ENCODE assay signal across 8 mouse cellular contexts in the genomic region with DNA sequence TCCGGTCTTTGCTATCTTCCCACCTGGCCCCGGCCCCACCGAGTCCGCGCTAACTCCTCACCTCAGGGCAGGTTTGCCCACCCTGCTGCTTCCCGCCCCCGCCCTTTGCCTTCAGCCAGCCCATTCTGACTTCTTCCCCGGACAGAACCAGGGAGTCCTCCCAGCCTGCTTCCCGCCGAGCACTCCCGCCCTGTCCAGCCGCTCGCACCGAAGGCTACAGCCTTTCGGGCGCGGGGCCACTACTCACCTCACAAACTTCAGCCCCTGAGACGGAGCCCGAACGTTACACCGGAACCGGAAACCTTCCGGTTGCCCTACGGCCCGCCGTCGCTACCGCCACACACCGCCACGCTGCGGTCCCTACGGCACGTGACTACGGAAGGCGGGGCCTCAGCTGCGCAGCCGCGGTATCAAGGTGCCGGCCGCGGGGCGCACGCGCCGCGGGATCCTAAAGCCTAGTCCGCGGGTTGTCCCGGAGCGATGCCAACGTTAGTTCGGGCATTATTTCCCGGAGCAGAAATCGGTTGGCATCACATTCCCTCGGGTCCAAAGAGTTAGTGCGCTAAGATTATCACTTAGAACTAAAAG. TPM values are rescaled to one million over a fixed set of nuclear protein-coding genes. Genes with fewer than 3 reads are reported as not detected.
DNase-seq lines count a peak whose midpoint lies in the region; ATAC-seq and TF ChIP-seq lines count a peak whose summit lies in the region.

A gene (minus strand): TSS at position 384 of the 588 bp plus-strand sequence.

- peak within 1 kb of the TSS; percentile 86 for H3K27ac ChIP-seq in embryonic facial prominence, embryonic 13.5 days
- H3K27ac ChIP-seq in heart, adult 2 months: peak within 1 kb of the TSS; percentile 80
- H3K27ac ChIP-seq in limb, embryonic 13.5 days: peak within 1 kb of the TSS; percentile 83
- H3K27ac ChIP-seq in midbrain, embryonic 16.5 days (ENCODE audit: low read length): peak within 1 kb of the TSS; percentile 78

- TF ChIP-seq EP300 in heart, adult 2 months (IDR thresholded peaks at IDR 0.05; ENCODE audit: insufficient read depth, low read depth, low read length): peak; percentile 33; the same call in 1 of the 2 replicates

- H3K9me3 ChIP-seq in embryonic facial prominence, embryonic 13.5 days: no peaks in the 10 kb centered on the region
- H3K9me3 ChIP-seq in limb, embryonic 13.5 days: no peaks in the 10 kb centered on the region
- no peaks in the 10 kb centered on the region for H3K9me3 ChIP-seq in midbrain, embryonic 16.5 days (replicated peaks; ENCODE audit: control insufficient read depth, low read length, poor library complexity, severe bottlenecking)

- peak within 1 kb of the TSS; percentile 69 for H3K4me2 ChIP-seq in embryonic facial prominence, embryonic 13.5 days
- H3K4me2 ChIP-seq in limb, embryonic 13.5 days (replicated peaks): peak within 1 kb of the TSS; percentile 69
- H3K4me2 ChIP-seq in midbrain, embryonic 16.5 days (ENCODE audit: low read length): peak within 1 kb of the TSS; percentile 79

- H3K36me3 ChIP-seq in embryonic facial prominence, embryonic 13.5 days: peaks cover 26% of the 10 kb centered on the region
- H3K36me3 ChIP-seq in heart, adult 2 months (ENCODE audit: control insufficient read depth, insufficient read depth, low read length): peaks cover 16% of the 10 kb centered on the region
- peaks cover 29% of the 10 kb centered on the region for H3K36me3 ChIP-seq in limb, embryonic 13.5 days
- peaks cover 11% of the 10 kb centered on the region for H3K36me3 ChIP-seq in midbrain, embryonic 16.5 days (ENCODE audit: control insufficient read depth, insufficient read depth, low read length)

- no peaks in the 10 kb centered on the region for H3K27me3 ChIP-seq in embryonic facial prominence, embryonic 13.5 days
- no peaks in the 10 kb centered on the region for H3K27me3 ChIP-seq in heart, adult 2 months (ENCODE audit: control insufficient read depth, insufficient read depth, low read length)
- no peaks in the 10 kb centered on the region for H3K27me3 ChIP-seq in limb, embryonic 13.5 days
- no peaks in the 10 kb centered on the region for H3K27me3 ChIP-seq in midbrain, embryonic 16.5 days (ENCODE audit: control insufficient read depth, insufficient read depth, low read depth, low read length)

- WGBS in embryonic facial prominence, embryonic 13.5 days: under 1% methylated on average over 56 of the region's 56 CpGs
- under 1% methylated on average over 56 of the region's 56 CpGs for WGBS in heart, adult 2 months
- under 1% methylated on average over 56 of the region's 56 CpGs for WGBS in limb, embryonic 13.5 days
- WGBS in midbrain, embryonic 16.5 days: 0% methylated on average over 56 of the region's 56 CpGs

- intact Hi-C loops in heart, adult 2 months (cut with DNase I): no loop called here

- peak; percentile 94 for TF ChIP-seq POLR2A in heart, adult 2 months (IDR thresholded peaks at IDR 0.05; ENCODE audit: insufficient read depth, low read depth, low read length)

- no peaks in the 10 kb centered on the region for H3K79me2 ChIP-seq in heart, adult 2 months (replicated peaks; ENCODE audit: control insufficient read depth, insufficient read depth, low read length)

- peak; percentile 32 for TF ChIP-seq CTCF in heart, adult 2 months (IDR thresholded peaks at IDR 0.05)

- DNase-seq in 3134 (ENCODE audit: extremely low read depth, insufficient read length, low spot score): peak; percentile 95
- peak; percentile 97 for DNase-seq in adrenal gland, postnatal 36 days
- DNase-seq in heart, adult 2 months: peak; percentile 97 to 98
- DNase-seq in kidney, adult 8-10 months: peak; percentile 95 to 97
- peak; percentile 90 to 96 for DNase-seq in spleen, postnatal 10 days (ENCODE audit: low spot score in 2 of 2)

- peak; percentile 94 for ATAC-seq in embryonic facial prominence, embryonic 13.5 days (ENCODE audit: insufficient number of reproducible peaks, insufficient read depth, low FRiP score, low TSS enrichment, low read depth)
- ATAC-seq in limb, embryonic 13.5 days (ENCODE audit: low FRiP score, low read depth): peak; percentile 98
- peak; percentile 99 for ATAC-seq in midbrain, embryonic 16.5 days

- peak within 1 kb of the TSS; percentile 82 for H3K4me3 ChIP-seq in embryonic facial prominence, embryonic 13.5 days
- H3K4me3 ChIP-seq in heart, adult 2 months: peak within 1 kb of the TSS; percentile 84
- peak within 1 kb of the TSS; percentile 86 for H3K4me3 ChIP-seq in limb, embryonic 13.5 days
- peak within 1 kb of the TSS; percentile 96 for H3K4me3 ChIP-seq in midbrain, embryonic 16.5 days (ENCODE audit: low read depth, low read length)

- peak within 1 kb of the TSS; percentile 90 for H3K9ac ChIP-seq in embryonic facial prominence, embryonic 13.5 days
- peak within 1 kb of the TSS; percentile 98 for H3K9ac ChIP-seq in heart, adult 2 months (ENCODE audit: low read depth, low read length)
- H3K9ac ChIP-seq in limb, embryonic 13.5 days: peak within 1 kb of the TSS; percentile 88
- H3K9ac ChIP-seq in midbrain, embryonic 16.5 days (ENCODE audit: low read depth, low read length): peak within 1 kb of the TSS; percentile 83

- peaks cover 7% of the 10 kb centered on the region; the same call in 1 of the 2 replicates for H3K4me1 ChIP-seq in embryonic facial prominence, embryonic 13.5 days
- H3K4me1 ChIP-seq in heart, adult 2 months (ENCODE audit: control insufficient read depth, insufficient read depth, low read length): peaks cover 1% of the 10 kb centered on the region; the same call in 1 of the 2 replicates
- H3K4me1 ChIP-seq in limb, embryonic 13.5 days: peaks cover 11% of the 10 kb centered on the region
- H3K4me1 ChIP-seq in midbrain, embryonic 16.5 days (ENCODE audit: control insufficient read depth, insufficient read depth, low read length): peaks cover 8% of the 10 kb centered on the region

RNA-seq across cellular contexts. Expression of the gene that starts here (rescaled TPM):
- total RNA-seq in adrenal gland, postnatal 36 days (2021): 10 to 100 TPM; 27.4 to 39.2 TPM
- 52.6 and 60.9 TPM in 2 replicates for polyA plus RNA-seq in embryonic facial prominence, embryonic 13.5 days (2015; fragmentation: Nextera tagmentation; extraction: Ambion mirVana)
- total RNA-seq in heart, adult 2 months (2021): 10 to 100 TPM; 19.4 to 24.0 TPM
- 9.3 and 13.2 TPM in 2 replicates for polyA plus RNA-seq in heart, adult 2 months (2012; rRNA removed)
- polyA plus RNA-seq in limb, embryonic 13.5 days (2015; fragmentation: Nextera tagmentation; extraction: Ambion mirVana): 52.3 and 62.3 TPM in 2 replicates
- polyA plus RNA-seq in midbrain, embryonic 16.5 days (2015; fragmentation: Nextera tagmentation; extraction: Ambion mirVana): 33.0 and 35.4 TPM in 2 replicates

Comparison
In these comparisons a context has a peak if more than half of its experiments do, and no peak if none do; other contexts are left out.
1. Peak in every context shown above with its lines: DNase-seq, ATAC-seq, H3K4me3 ChIP-seq and H3K27ac ChIP-seq.